8 mouse cellular contexts compared by ENCODE assay signal in the genomic region with DNA sequence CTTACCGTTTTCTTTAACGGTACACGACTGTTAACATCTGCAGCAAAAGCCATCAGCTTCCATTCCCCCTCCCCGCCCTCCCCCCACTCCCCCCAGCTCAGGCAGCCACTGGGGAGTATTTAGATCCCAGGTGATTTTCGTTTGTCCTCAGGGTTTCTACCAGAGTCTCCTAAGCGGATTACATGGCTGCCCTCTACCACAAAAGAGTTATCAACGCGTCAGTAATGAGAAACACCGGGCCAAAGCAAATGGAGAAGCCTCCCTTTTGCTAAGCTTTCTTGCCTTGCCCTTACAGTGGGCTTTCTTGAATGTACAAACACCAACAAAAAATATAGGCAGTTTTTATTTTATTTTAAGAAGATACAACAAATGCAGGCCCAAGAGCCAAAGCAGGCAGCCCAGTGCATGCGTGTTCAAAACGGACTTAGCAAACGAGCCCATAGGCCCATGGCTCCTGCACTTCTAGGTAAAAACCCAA. TPM values are rescaled to one million over a fixed set of nuclear protein-coding genes. Genes with fewer than 3 reads are reported as not detected.
DNase-seq lines count a peak whose midpoint lies in the region; ATAC-seq and TF ChIP-seq lines count a peak whose summit lies in the region.

No protein-coding gene starts in this region.

- 5% methylated on average over 12 of the region's 12 CpGs for WGBS in forebrain, embryonic 13.5 days
- WGBS in limb, embryonic 15.5 days, result 20% methylated on average over 12 of the region's 12 CpGs
- WGBS in small intestine, adult 2 months, result 38% methylated on average over 12 of the region's 12 CpGs

- TF ChIP-seq POLR2A in small intestine, adult 2 months (IDR thresholded peaks at IDR 0.05; ENCODE audit: low read depth, low read length), result no peak

- H3K9me3 ChIP-seq in megakaryocyte, embryonic 14.5 days, result no peaks in the 10 kb centered on the region
- no peaks in the 10 kb centered on the region for H3K9me3 ChIP-seq in forebrain, embryonic 13.5 days (replicated peaks)
- H3K9me3 ChIP-seq in limb, embryonic 15.5 days, result no peaks in the 10 kb centered on the region

- peak overlapping the region; percentile 80 for H3K27ac ChIP-seq in forebrain, embryonic 13.5 days
- H3K27ac ChIP-seq in limb, embryonic 15.5 days, result peak overlapping the region; percentile 85
- peak overlapping the region; percentile 24 for H3K27ac ChIP-seq in small intestine, adult 2 months (ENCODE audit: insufficient read depth, low read depth, low read length)

- ATAC-seq in megakaryocyte, adult 5-6 weeks (ENCODE audit: poor library complexity, severe bottlenecking), result no peak
- ATAC-seq in forebrain, embryonic 13.5 days, result peak; percentile 48
- ATAC-seq in limb, embryonic 15.5 days (ENCODE audit: insufficient number of reproducible peaks, low FRiP score, low TSS enrichment, low read depth), result no peak
- no peak for ATAC-seq in inflammation-experienced regulatory T-cells, adult 6 months

- H3K36me3 ChIP-seq in megakaryocyte, embryonic 14.5 days (replicated peaks; ENCODE audit: low read length), result peaks cover 38% of the 10 kb centered on the region
- H3K36me3 ChIP-seq in forebrain, embryonic 13.5 days (ENCODE audit: poor library complexity, severe bottlenecking), result peaks cover 15% of the 10 kb centered on the region
- H3K36me3 ChIP-seq in limb, embryonic 15.5 days, result peaks cover 14% of the 10 kb centered on the region
- peaks cover 6% of the 10 kb centered on the region for H3K36me3 ChIP-seq in small intestine, adult 2 months (ENCODE audit: control insufficient read depth, insufficient read depth, low read length)

- DNase-seq in ovary, postnatal 10 days (ENCODE audit: low spot score), result no peak
- no peak for DNase-seq in urinary bladder, adult 18-20 months (ENCODE audit: low spot score in 2 of 2)

- peak overlapping the region; percentile 88 for H3K9ac ChIP-seq in forebrain, embryonic 13.5 days
- H3K9ac ChIP-seq in limb, embryonic 15.5 days, result peak overlapping the region; percentile 14

- H3K27me3 ChIP-seq in megakaryocyte, embryonic 14.5 days (replicated peaks), result no peaks in the 10 kb centered on the region
- no peaks in the 10 kb centered on the region for H3K27me3 ChIP-seq in forebrain, embryonic 13.5 days
- H3K27me3 ChIP-seq in limb, embryonic 15.5 days, result no peaks in the 10 kb centered on the region
- H3K27me3 ChIP-seq in small intestine, adult 2 months (ENCODE audit: control insufficient read depth, insufficient read depth, low read length), result no peaks in the 10 kb centered on the region

- TF ChIP-seq CTCF in small intestine, adult 2 months (IDR thresholded peaks at IDR 0.05; ENCODE audit: extremely low read depth, insufficient read length, insufficient replicate concordance, low read depth, low read length), result no peak

- H3K4me2 ChIP-seq in forebrain, embryonic 13.5 days, result peak overlapping the region; percentile 81
- H3K4me2 ChIP-seq in limb, embryonic 15.5 days, result peak overlapping the region; percentile 48

- peaks cover 37% of the 10 kb centered on the region for H3K4me1 ChIP-seq in megakaryocyte, embryonic 14.5 days
- H3K4me1 ChIP-seq in forebrain, embryonic 13.5 days, result peaks cover 19% of the 10 kb centered on the region
- H3K4me1 ChIP-seq in limb, embryonic 15.5 days, result peaks cover 17% of the 10 kb centered on the region
- H3K4me1 ChIP-seq in small intestine, adult 2 months (ENCODE audit: control insufficient read depth, insufficient read depth, insufficient read length, low read length), result peaks cover 4% of the 10 kb centered on the region

- peak overlapping the region; percentile 97 for H3K4me3 ChIP-seq in megakaryocyte, embryonic 14.5 days (replicated peaks)
- H3K4me3 ChIP-seq in forebrain, embryonic 13.5 days, result peak overlapping the region; percentile 93
- peak overlapping the region; percentile 89 for H3K4me3 ChIP-seq in limb, embryonic 15.5 days
- peak overlapping the region; percentile 99 for H3K4me3 ChIP-seq in small intestine, adult 2 months (ENCODE audit: low read depth, low read length)

RNA-seq across cellular contexts. Expression of gene Lamtor3, which starts 0.6 kb away (rescaled TPM):
- 5.9 and 25.2 TPM in 2 replicates for polyA plus RNA-seq in megakaryocyte, embryonic 14.5 days (2012; ENCODE audit: insufficient read depth, low replicate concordance)
- 107 and 129 TPM in 2 replicates for total RNA-seq in megakaryocyte, adult 5-6 weeks (2015)
- 102 and 112 TPM in 2 replicates for total RNA-seq in megakaryocyte, adult 5-6 weeks (2017)
- polyA plus RNA-seq in forebrain, embryonic 13.5 days (2015; fragmentation: Nextera tagmentation; extraction: Ambion mirVana), result 126 and 129 TPM in 2 replicates
- polyA plus RNA-seq in limb, embryonic 15.5 days (2015; fragmentation: Nextera tagmentation; extraction: Ambion mirVana), result 116 TPM in 2 replicates
- 7.3 and 9.4 TPM in 2 replicates for polyA plus RNA-seq in small intestine, adult 2 months (2012; rRNA removed)
- polyA plus RNA-seq in inflammation-experienced regulatory T-cells, adult 6 months (2017; shearing (Covaris generic)), result 100 to 1,000 TPM in 1 of 3 experiments, 10 to 100 TPM in 2; 65.0 to 110 (median 74.0) TPM

RNA-seq across cellular contexts. Expression of gene Dnajb14, which starts 50.3 kb away (rescaled TPM):
- 0.76 and 2.5 TPM in 2 replicates for polyA plus RNA-seq in megakaryocyte, embryonic 14.5 days (2012; ENCODE audit: insufficient read depth, low replicate concordance)
- 32.0 and 33.3 TPM in 2 replicates for total RNA-seq in megakaryocyte, adult 5-6 weeks (2015)
- 26.9 and 32.6 TPM in 2 replicates for total RNA-seq in megakaryocyte, adult 5-6 weeks (2017)
- polyA plus RNA-seq in forebrain, embryonic 13.5 days (2015; fragmentation: Nextera tagmentation; extraction: Ambion mirVana), result 6.3 and 7.3 TPM in 2 replicates
- polyA plus RNA-seq in limb, embryonic 15.5 days (2015; fragmentation: Nextera tagmentation; extraction: Ambion mirVana), result 11.1 and 11.6 TPM in 2 replicates
- 1.1 and 2.0 TPM in 2 replicates for polyA plus RNA-seq in small intestine, adult 2 months (2012; rRNA removed)
- polyA plus RNA-seq in inflammation-experienced regulatory T-cells, adult 6 months (2017; shearing (Covaris generic)), result 1 to 10 TPM; 4.5 to 6.1 (median 5.6) TPM

RNA-seq across cellular contexts. Expression of gene H2afz, which starts 53.4 kb away (rescaled TPM):
- 1,556 and 2,515 TPM in 2 replicates for polyA plus RNA-seq in megakaryocyte, embryonic 14.5 days (2012; ENCODE audit: insufficient read depth, low replicate concordance)
- total RNA-seq in megakaryocyte, adult 5-6 weeks (2015), result 1,652 and 1,948 TPM in 2 replicates
- 1,300 and 1,333 TPM in 2 replicates for total RNA-seq in megakaryocyte, adult 5-6 weeks (2017)
- polyA plus RNA-seq in forebrain, embryonic 13.5 days (2015; fragmentation: Nextera tagmentation; extraction: Ambion mirVana), result 2,450 and 2,763 TPM in 2 replicates
- polyA plus RNA-seq in limb, embryonic 15.5 days (2015; fragmentation: Nextera tagmentation; extraction: Ambion mirVana), result 1,142 and 1,223 TPM in 2 replicates
- 329 and 401 TPM in 2 replicates for polyA plus RNA-seq in small intestine, adult 2 months (2012; rRNA removed)
- 1,000 to 10,000 TPM; 1,209 to 2,935 (median 1,492) TPM for polyA plus RNA-seq in inflammation-experienced regulatory T-cells, adult 6 months (2017; shearing (Covaris generic))

Comparison
In these comparisons a context has a peak if more than half of its experiments do, and no peak if none do; other contexts are left out.
1. H3K27ac ChIP-seq: peak in every context shown above with its lines; median percentile 85 in limb, embryonic 15.5 days; 80 in forebrain, embryonic 13.5 days; 24 in small intestine, adult 2 months.